Mouse (Mus musculus) cerebellum, adult 2 months (tissue): ENCODE results near the gene Ssbp1.

Experiments used
- CTCF ChIP-seq: fragments of 200-500 bp; IDR thresholded peaks from 2 replicates; pipeline ENCODE4 v1.5.1; 2011; ENCODE audit warnings: low read depth, mild to moderate bottlenecking, control low read depth, low read length, moderate library complexity, borderline replicate concordance; ENCODE audit not compliant: insufficient read depth
- POLR2A ChIP-seq: fragments of 200-500 bp; IDR thresholded peaks from 2 replicates; pipeline ENCODE4 v1.6.1; 2011; ENCODE audit warnings: low read length, control low read depth, borderline replicate concordance; ENCODE audit not compliant: insufficient read depth

- TF ChIP-seq CTCF (no peak), POLR2A (no peak)
Measured at GRCm38 (mm10) chr6:40428696-40429095, 42.5 kb upstream of the Ssbp1 start.
